Mouse (Mus musculus) T-helper 2 cell (primary cell): Measurements from ENCODE around the gene Myl12a.

ENCODE experiments used
- in situ Hi-C: fragments of 300-600 bp; cut with MboI, MseI; formaldehyde crosslinking; loops from one replicate; pipeline ENCODE4 v1.15.1; 2025; ENCODE audit warnings: high pct_unique_total_duplicates

The Myl12a gene

DNA sequence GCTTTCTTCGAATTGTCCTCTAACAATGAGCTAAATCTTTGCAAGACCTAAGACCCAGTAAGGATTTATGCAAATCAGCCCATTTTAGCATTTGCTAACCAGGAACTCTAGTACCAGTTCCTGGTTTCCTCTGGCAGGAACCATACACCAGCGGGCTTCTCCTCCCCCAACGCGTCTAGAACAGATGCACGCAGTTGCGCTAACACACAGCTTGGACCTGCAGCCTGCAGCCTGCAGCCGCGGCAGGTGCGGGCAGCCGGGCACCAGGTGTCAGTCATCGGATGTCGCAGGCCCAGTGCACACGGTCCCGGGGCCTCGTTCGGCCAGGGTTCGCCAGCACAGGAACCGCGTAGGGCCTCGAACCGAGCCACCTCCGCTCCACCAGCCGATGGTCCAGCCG is 12.7 kb downstream of the Myl12a start:
- in situ Hi-C loops = loop anchor here (10.0 kb wide), 1 partner anchor 195 kb away; the partner anchor contains the start of gene Lpin2

DNA sequence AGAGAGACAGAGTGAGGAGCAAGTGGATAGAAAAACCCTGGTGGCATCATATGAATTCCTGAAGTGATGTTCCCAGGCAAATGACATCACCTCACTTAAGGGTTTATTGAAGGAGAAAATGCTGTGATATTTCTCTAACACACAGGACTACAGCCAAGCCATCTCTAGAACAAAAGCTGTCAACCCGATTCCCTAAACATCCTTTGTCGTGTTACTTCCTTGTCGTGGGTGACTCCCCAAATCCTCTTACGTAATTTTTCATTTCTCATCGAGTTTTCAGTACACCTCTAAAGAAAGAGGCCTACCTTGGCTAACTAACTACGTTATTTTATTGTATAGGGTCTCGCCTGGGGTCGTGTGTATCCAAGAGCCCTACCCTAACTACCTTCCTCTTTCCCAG is 13.2 kb downstream of the Myl12a start:
- in situ Hi-C loops = no loop called here

- in situ Hi-C loops = no loop called here
Observed at GRCm38 (mm10) chr17:70988337-70988767, 14.3 kb downstream of the Myl12a start.

DNA sequence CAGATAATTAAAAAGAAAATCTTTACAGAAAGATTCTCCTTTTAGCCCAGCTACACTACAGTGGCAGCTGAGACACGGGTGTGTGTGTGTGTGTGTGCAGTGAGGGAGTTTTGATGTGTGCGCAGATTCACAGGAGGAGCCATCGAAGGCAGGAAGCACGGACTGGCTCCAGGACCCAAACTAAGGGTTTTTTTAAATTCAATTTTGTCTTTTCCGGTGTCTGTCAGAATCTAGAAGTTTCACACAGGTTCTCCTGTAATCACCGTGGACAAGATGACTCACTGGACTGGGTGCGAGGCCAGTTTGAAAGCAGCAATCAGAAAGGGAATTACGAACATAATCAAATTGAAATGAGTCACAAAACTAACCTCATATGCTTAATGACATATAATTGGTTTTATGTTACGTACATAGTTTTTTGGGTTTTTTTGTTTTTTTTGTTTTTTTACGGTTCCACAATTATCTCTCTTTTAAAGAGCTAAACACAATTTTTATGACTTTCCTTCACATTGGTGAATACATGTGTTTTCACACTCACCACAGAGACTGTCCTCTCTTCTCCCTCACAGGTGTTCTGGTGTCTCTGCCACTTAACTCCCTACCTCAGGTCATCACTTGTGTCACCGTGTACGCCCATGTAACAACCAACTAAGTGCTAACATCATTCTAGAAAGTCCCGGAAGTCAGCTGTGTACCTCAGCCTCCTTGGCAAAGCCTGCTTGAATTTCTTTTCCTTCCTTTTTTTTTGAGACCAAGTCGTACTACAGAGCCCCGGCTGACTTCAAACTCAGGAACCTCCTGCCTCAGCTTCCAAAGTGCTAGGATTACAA is 15.6 kb downstream of the Myl12a start:
- in situ Hi-C loops = no loop called here

DNA sequence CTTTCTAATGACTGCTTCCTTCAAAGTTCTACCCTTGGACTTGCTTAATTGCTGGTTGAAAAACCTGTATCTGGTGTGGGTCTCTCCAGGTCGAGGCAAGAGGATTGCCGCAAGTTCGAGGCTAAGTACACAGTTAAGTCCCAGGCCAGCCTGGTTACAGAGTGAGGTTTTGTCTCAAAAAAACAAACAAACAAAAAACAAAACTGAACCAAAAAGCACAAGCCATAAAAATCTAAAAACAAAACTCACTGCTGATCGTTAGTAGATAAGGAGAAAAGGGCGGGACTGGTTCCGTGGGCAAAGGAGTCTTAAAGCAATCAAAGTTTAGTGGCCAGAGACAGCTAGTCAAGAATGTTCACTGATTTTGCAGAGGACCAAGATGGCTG is 16.3 kb downstream of the Myl12a start:
- in situ Hi-C loops = no loop called here

GRCm38 (mm10) chr17:70985501-70986354 is 16.9 kb downstream of the Myl12a start:
- in situ Hi-C loops = no loop called here

DNA sequence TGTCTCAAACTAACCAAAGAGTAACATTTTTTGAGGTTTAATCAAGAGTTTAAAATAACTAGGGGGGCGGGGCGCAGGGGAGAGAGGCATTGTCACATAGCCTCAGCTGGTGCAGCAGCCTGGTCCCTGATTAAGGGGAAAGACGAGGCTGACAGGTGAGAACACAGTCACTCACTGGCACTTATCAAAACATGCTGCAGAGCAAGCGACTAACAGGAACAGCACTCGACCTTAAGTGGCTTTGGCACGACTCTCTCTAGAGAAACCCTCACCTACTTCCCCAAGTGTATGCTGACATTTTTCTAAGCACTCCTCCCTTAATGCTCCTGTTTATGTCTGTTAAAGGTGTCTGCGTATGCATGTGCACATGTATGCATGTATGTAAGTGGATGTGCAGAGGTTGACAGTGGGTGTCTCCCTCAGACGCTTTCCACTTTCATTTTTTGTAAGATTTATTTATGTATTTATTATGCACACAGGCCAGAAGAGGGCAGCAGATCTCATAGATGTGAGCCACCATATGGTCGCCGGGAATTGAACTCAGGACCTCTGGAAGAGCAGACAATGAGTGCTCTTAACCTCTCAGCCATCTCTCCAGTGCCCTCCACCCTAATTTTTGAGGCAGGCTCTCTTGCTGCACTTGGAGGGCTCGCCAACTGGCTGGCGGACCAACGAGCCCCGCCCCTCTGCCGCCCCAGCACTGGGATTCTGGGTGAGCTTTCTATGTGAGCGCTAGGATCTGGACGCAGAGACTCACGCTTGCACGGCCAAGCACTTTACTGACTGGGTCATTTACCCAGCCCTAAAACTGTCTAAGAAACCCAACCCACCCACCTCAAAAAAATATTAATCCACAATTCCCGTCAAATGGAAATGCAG is 23.1 kb downstream of the Myl12a start:
- in situ Hi-C loops = loop anchor here (5.0 kb wide), 1 partner anchor 132 kb away; no protein-coding TSS in a partner anchor

DNA sequence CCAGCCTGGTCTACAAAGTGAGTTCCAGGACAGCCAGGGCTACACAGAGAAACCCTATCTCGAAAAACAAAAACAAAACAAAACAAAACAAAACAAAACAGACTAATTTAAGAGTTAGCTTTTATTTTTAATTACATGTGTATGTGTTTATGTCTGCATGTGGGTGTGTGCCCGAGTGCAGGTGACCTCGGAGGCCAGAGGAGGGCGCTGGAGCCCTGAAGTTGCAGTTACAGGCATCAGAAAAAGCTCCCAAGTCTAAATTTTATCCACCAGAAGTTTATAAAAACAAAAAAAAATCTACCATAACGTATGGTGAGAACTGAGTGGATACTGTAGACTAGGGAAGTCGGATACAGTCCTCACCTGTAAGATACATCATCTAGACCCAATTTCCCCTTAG is 24.9 kb downstream of the Myl12a start:
- in situ Hi-C loops = no loop called here

DNA sequence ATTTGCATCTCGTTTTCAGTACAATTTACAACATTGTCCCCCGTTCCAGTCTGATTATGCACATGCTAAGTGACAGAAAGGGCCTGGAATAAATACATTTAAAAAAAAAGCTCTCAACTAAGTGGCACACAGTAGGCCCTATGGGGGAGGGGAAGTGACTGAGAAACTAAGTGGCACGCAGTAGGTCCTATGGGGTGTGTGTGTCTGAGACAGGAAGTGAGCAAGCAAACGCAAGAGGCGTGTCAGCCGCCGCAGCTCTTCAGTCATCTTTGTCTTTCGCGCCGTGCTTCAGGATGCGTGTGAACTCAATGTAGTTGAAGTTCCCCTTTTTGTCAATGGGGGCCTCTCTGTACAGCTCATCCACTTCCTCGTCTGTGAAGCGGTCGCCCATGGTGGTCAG is 28.6 kb downstream of the Myl12a start:
- in situ Hi-C loops = loop anchor here (25.0 kb wide), 1 partner anchor 237 kb away; no protein-coding TSS in a partner anchor

DNA sequence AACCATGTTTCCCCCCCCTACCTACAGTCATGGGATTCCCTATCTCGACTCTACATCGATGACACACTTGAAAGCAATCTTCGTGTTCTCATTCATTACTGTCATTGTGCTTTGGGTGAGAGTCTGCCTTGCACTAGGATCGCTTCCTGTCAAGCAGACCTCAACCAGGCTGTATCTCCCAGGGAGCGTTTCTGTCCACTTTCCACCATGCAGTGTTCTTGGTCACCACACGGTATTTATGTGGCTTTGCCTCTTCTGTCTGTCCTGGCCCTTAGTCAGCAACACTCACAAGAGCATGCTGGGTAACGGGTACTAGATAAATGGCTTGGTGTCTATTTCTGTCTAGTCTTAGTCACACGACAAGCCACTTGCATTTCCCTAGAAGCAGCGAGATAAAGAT is 29.3 kb downstream of the Myl12a start:
- in situ Hi-C loops = loop anchor here (25.0 kb wide), 1 partner anchor 236 kb away; no protein-coding TSS in a partner anchor

DNA sequence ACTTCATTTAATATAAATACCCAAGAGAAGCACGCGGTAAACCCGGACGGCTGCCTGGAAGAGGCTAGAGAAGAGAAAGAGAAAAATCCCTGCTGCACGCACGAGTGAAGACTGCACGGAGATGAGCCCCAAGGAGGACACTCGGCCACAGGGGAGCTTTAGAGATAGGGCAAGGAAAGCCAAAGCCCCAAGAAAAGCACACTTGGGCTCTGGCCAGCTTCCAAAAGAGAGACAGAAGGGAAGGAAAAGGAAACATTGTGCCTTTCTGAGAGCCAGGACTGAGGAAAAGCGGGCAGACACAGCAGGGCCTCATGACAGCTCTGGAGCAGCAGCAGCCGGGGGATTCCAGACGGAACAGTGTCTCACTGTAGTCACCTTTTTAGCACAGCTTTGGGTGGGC is 31.5 kb downstream of the Myl12a start:
- in situ Hi-C loops = loop anchor here (25.0 kb wide), 1 partner anchor 234 kb away; no protein-coding TSS in a partner anchor

- in situ Hi-C loops = loop anchor here (25.0 kb wide), 1 partner anchor 231 kb away; no protein-coding TSS in a partner anchor
Observed at GRCm38 (mm10) chr17:70968606-70969191, 34.0 kb downstream of the Myl12a start.

- in situ Hi-C loops = loop anchor here (25.0 kb wide), 1 partner anchor 230 kb away; no protein-coding TSS in a partner anchor
Observed at GRCm38 (mm10) chr17:70967646-70968045, 35.0 kb downstream of the Myl12a start.

- in situ Hi-C loops = loop anchor here (25.0 kb wide), 1 partner anchor 230 kb away; no protein-coding TSS in a partner anchor
Observed at GRCm38 (mm10) chr17:70967191-70967590, 35.5 kb downstream of the Myl12a start.

DNA sequence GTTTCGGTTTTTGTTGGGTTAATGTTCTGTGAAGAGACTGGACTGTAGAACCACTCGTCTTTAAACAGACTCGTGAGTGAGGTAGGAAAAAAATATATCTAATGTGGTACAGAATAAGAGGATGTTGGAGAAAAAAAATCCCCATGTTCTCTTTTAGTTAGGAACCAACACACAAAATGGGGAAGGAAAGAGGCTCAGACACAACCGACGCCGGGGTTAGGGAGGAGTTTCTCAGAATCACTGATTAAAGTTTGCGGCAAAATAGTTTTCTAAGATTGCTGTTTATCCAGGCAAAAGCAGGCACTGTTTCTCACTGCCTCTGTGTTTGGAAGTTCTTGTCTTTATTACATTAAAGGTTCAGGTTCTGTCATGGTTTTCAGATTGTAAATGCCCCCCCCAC is 36.6 kb downstream of the Myl12a start:
- in situ Hi-C loops = loop anchor here (25.0 kb wide), 1 partner anchor 229 kb away; no protein-coding TSS in a partner anchor

- in situ Hi-C loops = loop anchor here (25.0 kb wide), 1 partner anchor 228 kb away; no protein-coding TSS in a partner anchor
Observed at GRCm38 (mm10) chr17:70965281-70965680, 37.4 kb downstream of the Myl12a start.

- in situ Hi-C loops = loop anchor here (25.0 kb wide), 1 partner anchor 226 kb away; no protein-coding TSS in a partner anchor
Observed at GRCm38 (mm10) chr17:70963546-70963945, 39.1 kb downstream of the Myl12a start.

GRCm38 (mm10) chr17:70951266-70951665 is 51.4 kb downstream of the Myl12a start:
- in situ Hi-C loops = loop anchor here (25.0 kb wide), 1 partner anchor 214 kb away; no protein-coding TSS in a partner anchor

- in situ Hi-C loops = no loop called here
Observed at GRCm38 (mm10) chr17:70949171-70949570, 53.5 kb downstream of the Myl12a start.

GRCm38 (mm10) chr17:70948721-70949120 is 54.0 kb downstream of the Myl12a start:
- in situ Hi-C loops = no loop called here
